Comparison of ENCODE assay signal across 10 mouse cellular contexts in genomic region chr14:21039623-21040022, GRCm38 (mm10).
"Had no signal": no experiment of that assay in that cellular context is flagged by ENCODE, and none has a peak within 500 bp of the region (broad histone marks: within the 10 kb centered on the region; RNA-seq: fewer than 3 reads in every experiment).

No protein-coding gene starts in this region.

- H3K4me1 ChIP-seq: limb, embryonic 12.5 days; midbrain, embryonic 15.5 days; neural tube, embryonic 12.5 days had no signal

- H3K9me3 ChIP-seq: intestine, embryonic 15.5 days; limb, embryonic 12.5 days; midbrain, embryonic 15.5 days; neural tube, embryonic 12.5 days had no signal

- H3K27ac ChIP-seq: intestine, embryonic 15.5 days; limb, embryonic 12.5 days; midbrain, embryonic 15.5 days; neural tube, embryonic 12.5 days; stomach, postnatal 0 days had no signal

- H3K9ac ChIP-seq: intestine, embryonic 15.5 days; limb, embryonic 12.5 days; midbrain, embryonic 15.5 days; neural tube, embryonic 12.5 days had no signal

- DNase-seq: kidney, adult 18-20 months; kidney, postnatal 10 days; kidney, postnatal 4 days; lung, postnatal 36 days had no signal

- H3K4me2 ChIP-seq: intestine, embryonic 15.5 days; limb, embryonic 12.5 days; midbrain, embryonic 11.5 days; midbrain, embryonic 15.5 days; neural tube, embryonic 12.5 days had no signal

- H3K4me3 ChIP-seq: intestine, embryonic 15.5 days; limb, embryonic 12.5 days; midbrain, embryonic 15.5 days; neural tube, embryonic 12.5 days had no signal

- H3K27me3 ChIP-seq: intestine, embryonic 15.5 days; limb, embryonic 12.5 days; midbrain, embryonic 15.5 days; neural tube, embryonic 12.5 days had no signal

- ATAC-seq: intestine, embryonic 15.5 days; midbrain, embryonic 15.5 days had no signal
